Mouse (Mus musculus) ZHBTc4 (cell line): ENCODE results near the gene Kif26a.

Source experiments
- DNase-seq: peaks from one replicate; pipeline ENCODE4 v3.0.0-alpha.2; 2011; ENCODE audit warnings: low read depth, low spot score

The Kif26a gene

DNA sequence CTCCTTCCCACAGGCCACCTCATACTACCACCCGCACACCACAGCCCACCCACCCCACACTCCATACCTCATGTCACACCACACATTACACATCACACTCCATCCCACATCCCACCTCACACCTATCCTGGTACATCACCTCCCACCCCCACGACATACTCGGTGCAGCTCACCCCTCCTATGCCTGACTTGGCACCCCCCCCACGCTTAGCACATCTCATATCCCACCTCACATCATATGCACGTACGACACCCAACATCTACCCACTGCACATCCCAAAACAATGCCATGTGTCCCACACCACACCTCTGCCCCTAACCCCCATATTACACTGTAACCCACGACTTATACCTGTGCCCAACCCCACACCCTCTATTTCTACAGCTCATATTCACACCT, 69.5 kb downstream of the Kif26a start:
- no peak for DNase-seq

DNA sequence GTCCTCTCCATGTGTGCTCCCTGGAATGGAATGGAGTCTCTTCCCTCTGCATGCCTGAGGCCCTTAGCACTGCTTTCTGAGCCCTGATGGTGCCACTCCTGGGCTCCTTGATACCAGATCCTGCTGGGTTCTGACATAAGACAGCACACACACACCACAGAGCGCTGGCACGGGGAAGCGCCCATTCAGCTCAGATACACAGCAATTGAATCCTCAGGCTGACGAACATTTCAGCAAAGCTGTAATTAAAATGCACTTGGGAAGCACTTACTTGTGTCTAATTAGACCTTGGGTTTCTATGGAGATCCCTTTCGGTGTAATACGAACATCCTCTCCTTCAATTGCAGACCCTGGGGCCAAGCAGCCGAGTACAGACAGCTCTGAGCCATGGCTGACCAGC, 71.0 kb downstream of the Kif26a start:
- DNase-seq: no peak

DNA sequence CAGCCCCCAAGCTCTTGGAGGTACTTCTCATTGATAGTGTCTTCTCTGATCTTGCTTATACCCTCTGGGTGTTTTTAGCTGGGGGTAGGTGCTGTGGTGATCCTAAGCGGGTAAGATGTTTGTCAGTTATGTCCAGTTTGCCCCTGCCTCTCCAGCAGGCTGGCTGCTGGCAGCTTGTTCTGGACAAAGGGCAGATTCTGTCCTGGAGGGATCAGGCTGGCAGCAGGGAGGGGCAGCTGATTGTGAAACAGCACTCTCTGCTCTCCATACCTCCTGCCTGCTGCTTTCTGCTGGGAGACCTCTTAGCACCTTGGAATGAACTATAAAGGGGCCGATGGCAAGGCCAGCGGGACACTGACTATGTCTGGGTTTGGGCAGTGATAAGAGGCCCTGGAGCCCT, 71.7 kb downstream of the Kif26a start:
- no peak for DNase-seq

DNA sequence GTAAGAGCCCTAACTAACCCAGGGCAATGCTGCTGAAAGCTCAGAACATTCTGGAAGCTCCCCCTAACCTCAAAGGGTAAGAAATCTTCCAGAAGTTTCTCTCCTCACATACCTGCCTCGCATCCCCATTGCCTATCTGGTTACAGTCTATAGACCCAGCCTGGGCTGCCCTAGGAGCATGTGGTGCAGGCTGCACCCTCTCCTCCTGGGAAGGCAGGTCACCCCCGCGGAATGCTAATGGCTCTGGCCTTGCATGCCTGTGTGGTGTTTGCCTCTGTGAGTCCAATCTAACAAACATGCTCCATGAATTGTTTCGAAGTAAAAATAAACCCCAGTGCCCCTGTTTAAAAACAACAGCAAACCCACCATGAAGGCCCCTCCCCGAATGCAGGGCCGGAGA, 75.3 kb downstream of the Kif26a start:
- DNase-seq: no peak

DNA sequence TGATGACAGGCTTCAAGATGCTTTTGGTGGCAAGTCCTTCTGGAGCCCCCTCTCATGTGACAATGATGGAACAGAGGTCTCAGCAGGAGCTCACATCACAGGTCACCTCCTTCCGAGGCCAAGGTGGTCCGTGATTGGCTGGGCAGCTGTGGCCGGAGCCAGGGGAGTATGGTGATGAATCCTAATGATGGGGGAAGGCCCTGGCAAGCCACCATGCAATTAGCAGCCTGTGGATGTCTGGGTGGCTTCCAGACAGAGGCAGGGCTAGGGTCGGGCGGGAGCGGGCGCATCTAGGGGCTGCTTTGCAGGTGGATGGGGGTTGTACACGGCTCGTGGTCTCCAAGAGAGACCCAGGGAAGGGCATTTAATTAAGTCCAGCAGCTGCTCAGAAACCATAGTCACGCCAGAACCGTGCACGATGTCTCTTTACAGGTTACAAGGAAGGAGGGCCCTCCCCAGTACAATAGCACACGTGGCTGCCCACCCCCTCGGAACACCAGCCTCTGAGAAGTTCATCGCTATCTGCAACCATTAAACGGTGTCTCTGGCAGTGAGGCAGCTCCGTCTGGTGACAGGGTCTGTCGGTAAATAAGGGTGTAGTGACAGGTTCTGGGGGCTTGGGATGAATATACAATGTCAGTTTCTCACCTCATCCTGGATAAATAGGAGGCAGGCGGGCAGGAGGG, 75.9 kb downstream of the Kif26a start:
- DNase-seq: no peak

DNA sequence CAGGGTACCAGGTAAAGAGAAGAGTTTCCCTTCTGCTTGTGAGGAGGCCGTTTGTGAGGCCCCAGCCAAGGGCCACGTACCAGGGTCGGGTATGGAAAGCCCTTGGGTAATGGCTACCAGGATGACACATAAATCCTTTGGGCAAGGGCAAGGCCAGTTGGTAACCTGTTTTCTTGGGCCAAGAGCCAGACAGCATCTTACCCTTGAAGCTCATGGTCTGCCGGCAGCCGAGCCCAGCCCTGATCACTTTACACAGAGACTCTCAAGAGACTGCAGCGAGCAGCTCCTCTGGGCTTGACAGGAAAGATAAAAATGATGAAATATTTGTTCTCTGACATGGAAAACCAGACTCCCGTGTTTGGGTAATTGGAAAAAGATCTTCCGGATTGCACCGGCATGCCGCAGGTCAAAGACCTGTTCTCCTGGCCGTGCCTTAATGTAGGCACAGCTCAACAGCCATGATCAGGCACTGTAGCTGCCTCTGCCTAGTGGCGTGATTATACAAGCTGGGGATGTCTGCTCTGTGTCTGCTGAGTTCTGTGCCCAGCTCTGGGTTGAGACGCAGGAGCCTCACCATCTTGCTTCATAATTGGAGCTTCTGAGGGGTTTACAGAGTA, 77.8 kb downstream of the Kif26a start:
- no peak for DNase-seq

DNA sequence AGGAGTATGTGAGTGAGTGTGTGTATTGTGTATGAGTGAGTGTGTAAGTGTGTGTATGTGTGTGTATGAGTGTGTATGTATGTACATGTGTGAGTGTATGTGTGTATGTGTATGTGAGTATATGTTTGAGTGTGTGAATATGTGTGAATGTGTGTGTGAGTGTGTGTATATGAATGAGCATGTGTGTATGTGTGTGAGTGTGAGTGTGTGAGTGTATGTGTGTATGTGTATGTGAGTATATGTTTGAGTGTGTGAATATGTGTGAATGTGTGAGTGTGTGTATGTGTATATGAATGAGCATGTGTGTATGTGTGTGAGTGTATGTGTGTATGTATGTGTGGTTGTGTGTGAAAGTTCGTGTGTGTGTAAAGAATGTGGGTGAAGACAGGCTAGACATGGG, 80.2 kb downstream of the Kif26a start:
- DNase-seq: no peak

DNA sequence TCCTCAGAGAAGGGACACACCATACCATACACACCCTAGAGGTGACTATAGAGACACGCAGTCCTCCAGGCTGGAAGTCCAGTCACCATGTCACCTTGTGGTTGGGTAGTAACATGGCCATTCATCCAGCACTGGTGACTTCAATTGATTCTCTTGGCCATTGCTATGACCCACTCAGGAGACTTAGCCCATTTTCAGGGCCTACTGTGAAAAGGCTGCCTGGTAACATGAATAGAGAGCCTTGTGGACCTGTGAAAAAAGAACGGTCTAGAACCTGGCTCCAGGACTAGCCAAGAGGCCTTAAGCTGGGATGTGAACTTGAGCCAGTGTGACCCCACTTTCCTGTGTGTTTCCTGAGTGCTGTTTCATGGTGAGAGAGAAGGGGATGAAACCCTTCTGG, 80.6 kb downstream of the Kif26a start:
- no peak for DNase-seq

DNA sequence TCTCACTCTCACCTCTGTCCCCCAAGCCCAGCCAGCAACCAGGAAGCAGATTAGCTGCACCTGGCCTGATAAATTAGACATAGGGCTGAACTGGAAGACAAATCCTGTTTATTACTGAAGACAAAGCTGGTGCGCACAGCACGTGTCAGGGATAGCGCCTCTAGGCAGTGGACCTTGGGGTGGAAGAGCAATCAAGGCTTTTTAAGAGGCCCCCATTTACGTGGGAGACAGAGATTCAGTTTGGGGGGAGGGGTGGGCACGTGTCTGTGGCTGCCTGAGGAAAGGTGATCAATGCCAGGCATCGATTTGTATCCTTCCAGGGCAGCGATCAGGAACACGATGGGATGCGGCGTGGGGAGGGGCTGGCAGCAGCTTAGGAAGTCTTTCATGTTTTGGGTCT, 83.1 kb downstream of the Kif26a start:
- DNase-seq: no peak

DNA sequence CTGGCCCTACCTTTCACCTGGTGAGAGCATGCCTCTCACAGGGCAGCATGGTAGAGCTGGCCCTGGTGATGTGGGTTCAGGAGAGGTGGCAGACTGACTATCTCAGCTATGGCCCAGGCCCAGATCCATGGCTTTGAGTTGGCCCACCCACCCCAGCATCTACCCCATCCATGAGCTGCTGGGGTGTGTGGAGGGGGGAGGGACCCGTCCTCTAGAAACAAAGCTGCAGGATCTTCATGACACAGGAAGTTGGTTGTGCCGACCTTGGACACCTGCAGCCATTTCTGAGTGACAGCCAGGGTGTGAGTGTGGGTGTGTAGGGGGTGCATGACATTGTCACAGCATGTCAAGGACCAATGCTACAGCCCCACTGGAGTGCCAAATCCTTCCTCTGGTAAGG, 84.2 kb downstream of the Kif26a start:
- no peak for DNase-seq
